Mouse (Mus musculus) neural tube, embryonic 15.5 days (tissue): ENCODE measurements around the gene Snx1. TPM values are rescaled to one million over a fixed set of nuclear protein-coding genes. Genes with fewer than 3 reads are reported as not detected.

Experiments used
- ATAC-seq: fragments of 200-750 bp; cut with Nextera tagmentation; 2 replicates; pipeline ENCODE4 v1.8.0; 2017; ENCODE audit warnings: mild to moderate bottlenecking, moderate TSS enrichment, moderate library complexity; ENCODE audit not compliant: low FRiP score
- H3K27ac ChIP-seq: fragments of 300-500 bp; sonication (generic); replicated peaks from 2 replicates; pipeline ENCODE4 v1.5.1; 2015; ENCODE audit warnings: mild to moderate bottlenecking, inconsistent platforms
- H3K27me3 ChIP-seq: fragments of 300-500 bp; sonication (generic); replicated peaks from 2 replicates; pipeline ENCODE4 v1.6.1; 2015; ENCODE audit warnings: inconsistent platforms
- H3K36me3 ChIP-seq: fragments of 300-500 bp; sonication (generic); 2 replicates; pipeline ENCODE4 v1.6.1; 2015; ENCODE audit warnings: inconsistent platforms
- H3K4me1 ChIP-seq: fragments of 300-500 bp; sonication (generic); 2 replicates; pipeline ENCODE4 v1.6.1; 2015; ENCODE audit warnings: inconsistent platforms
- H3K4me2 ChIP-seq: fragments of 300-500 bp; sonication (generic); 2 replicates; pipeline ENCODE4 v1.6.1; 2015; ENCODE audit warnings: inconsistent platforms, mild to moderate bottlenecking, moderate library complexity
- H3K4me3 ChIP-seq: fragments of 300-500 bp; sonication (generic); replicated peaks from 2 replicates; pipeline ENCODE4 v1.5.1; 2015; ENCODE audit warnings: mild to moderate bottlenecking, inconsistent platforms
- H3K9ac ChIP-seq: fragments of 300-500 bp; sonication (generic); replicated peaks from 2 replicates; pipeline ENCODE4 v1.6.1; 2015; ENCODE audit warnings: mild to moderate bottlenecking, inconsistent platforms
- H3K9me3 ChIP-seq: fragments of 300-500 bp; sonication (generic); replicated peaks from 2 replicates; pipeline ENCODE4 v1.6.1; 2016; ENCODE audit warnings: inconsistent platforms
- WGBS: fragments of 180-500 bp; shearing (Covaris S2); methylation state at CpG from one replicate; pipeline ENCODE4 v1.1.7; 2015; ENCODE audit warnings: mixed read lengths; 5-methylcytosine and 5-hydroxymethylcytosine counted together
- polyA plus RNA-seq: library from polyadenylated mRNA; unstranded; fragments of >200 nt; fragmentation: Nextera tagmentation; extraction: Ambion mirVana; gene quantifications from 2 replicates; pipeline ENCODE4 v1.2.1, GENCODE M21; 2015

Snx1 gene
- polyA plus RNA-seq = 70.4 and 80.0 TPM in 2 replicates

DNA sequence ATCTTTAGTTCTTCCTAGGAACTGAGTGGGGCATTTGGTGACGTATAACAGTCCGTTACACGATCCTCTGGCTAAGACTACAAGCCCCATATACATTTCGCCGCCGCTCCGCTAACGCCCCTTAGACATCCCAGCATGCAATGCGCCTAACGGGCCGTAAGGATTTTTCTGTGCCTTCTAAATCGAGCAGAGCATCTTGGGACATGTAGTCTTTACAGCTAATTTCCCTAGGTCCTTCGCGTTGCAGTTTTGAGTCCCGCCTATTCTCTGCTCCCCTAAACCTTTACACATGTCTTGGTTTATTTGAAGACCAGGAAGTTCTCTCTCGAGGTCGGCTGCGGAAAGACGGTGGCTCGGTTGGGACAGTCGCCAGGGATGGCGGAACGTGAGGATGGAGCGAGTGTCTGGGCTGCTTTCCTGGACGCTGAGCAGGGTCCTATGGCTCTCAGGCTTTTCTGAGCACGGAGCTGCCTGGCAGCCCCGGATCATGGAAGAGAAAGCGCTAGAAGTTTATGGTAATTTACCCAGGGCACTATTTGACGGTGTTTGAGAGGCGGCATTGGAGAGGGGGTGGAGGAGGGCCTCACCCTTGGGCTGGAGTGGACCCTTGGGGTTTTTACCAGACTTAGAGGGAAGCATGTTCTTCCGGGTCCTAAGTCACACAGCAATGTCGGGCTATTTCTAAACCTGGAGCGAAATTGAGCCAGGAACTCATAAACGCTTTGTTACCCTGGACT, at the start of gene Snx1, which contains the start of gene Ciao2a:
Gene Snx1, minus strand, starts transcription at position 132 of the 737 bp plus-strand sequence.
Gene Ciao2a, plus strand, starts transcription at position 156 of the 737 bp plus-strand sequence.
- ATAC-seq = peak; percentile 74
- Histone ChIP-seq H3K9ac (peak within 1 kb of the TSS; percentile 69), H3K27me3 (no peaks in the 10 kb centered on the region), H3K4me1 (peaks cover 43% of the 10 kb centered on the region), H3K9me3 (no peaks in the 10 kb centered on the region), H3K4me2 (peak within 1 kb of the TSS; percentile 84), H3K27ac (peak within 1 kb of the TSS; percentile 83), H3K4me3 (peak within 1 kb of the TSS; percentile 67), H3K36me3 (no peaks in the 10 kb centered on the region)
- 1% methylated on average over 34 of the region's 34 CpGs for WGBS

DNA sequence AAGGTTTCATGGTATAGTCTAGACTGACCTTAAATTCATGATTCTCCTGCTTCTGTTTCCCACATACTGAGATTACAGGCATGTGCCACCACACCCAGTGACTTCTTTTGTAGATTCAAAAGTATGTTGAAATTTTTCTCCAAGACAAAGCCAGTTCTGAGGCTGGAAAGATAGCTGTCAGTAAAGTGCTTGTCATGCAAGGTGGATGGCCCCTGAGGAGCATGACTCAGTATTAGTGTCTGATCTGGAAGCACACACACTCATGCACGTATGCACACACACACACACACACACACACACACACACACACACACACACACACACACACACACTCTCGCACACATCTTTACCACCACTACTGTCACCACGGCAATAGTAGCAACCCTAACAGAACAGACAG, 48.6 kb upstream of the Snx1 start:
- peaks cover 8% of the 10 kb centered on the region; the same call in 1 of the 2 replicates for H3K4me1 ChIP-seq
- no peak overlapping the region for H3K27ac ChIP-seq
- 83% methylated on average over 3 of the region's 3 CpGs for WGBS
- ATAC-seq = no peak
- no peaks in the 10 kb centered on the region for H3K27me3 ChIP-seq
- H3K9me3 ChIP-seq = no peaks in the 10 kb centered on the region
- H3K4me3 ChIP-seq = no peak overlapping the region
- no peaks in the 10 kb centered on the region for H3K36me3 ChIP-seq
- H3K4me2 ChIP-seq = no peak overlapping the region
- H3K9ac ChIP-seq = no peak overlapping the region

DNA sequence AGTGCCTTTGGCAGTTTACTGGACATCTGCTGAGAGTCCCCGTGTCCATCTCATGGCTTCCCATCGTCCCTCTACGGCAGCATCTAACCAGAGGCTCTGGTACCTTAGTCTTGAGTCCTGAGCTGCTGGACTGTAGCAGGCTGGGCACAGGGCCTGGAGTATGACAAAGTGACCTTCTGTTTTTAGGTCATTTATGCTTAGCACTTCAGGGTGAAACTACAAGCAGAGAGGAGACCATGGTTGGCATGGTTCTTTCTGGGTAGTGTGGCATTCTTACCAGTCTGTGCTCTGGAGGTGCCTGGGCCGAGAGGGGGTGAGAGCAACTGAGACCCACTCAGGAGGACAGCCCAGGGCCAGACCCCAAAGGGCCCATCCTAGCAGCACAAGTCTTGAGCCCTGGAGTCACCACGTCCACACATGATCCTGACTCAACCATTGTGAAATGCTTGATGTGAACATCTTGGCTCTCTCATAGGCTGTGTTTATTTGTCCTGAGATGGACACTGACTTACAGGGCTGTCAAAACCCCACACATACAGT, 47.0 kb upstream of the Snx1 start:
- no peak overlapping the region for H3K9ac ChIP-seq
- no peak for ATAC-seq
- no peak overlapping the region for H3K27ac ChIP-seq
- H3K36me3 ChIP-seq = no peaks in the 10 kb centered on the region
- H3K4me2 ChIP-seq = no peak overlapping the region
- WGBS = 97% methylated on average over 5 of the region's 5 CpGs
- no peaks in the 10 kb centered on the region for H3K27me3 ChIP-seq
- H3K4me3 ChIP-seq = no peak overlapping the region
- H3K4me1 ChIP-seq = peaks cover 8% of the 10 kb centered on the region; the same call in 1 of the 2 replicates
- no peaks in the 10 kb centered on the region for H3K9me3 ChIP-seq

DNA sequence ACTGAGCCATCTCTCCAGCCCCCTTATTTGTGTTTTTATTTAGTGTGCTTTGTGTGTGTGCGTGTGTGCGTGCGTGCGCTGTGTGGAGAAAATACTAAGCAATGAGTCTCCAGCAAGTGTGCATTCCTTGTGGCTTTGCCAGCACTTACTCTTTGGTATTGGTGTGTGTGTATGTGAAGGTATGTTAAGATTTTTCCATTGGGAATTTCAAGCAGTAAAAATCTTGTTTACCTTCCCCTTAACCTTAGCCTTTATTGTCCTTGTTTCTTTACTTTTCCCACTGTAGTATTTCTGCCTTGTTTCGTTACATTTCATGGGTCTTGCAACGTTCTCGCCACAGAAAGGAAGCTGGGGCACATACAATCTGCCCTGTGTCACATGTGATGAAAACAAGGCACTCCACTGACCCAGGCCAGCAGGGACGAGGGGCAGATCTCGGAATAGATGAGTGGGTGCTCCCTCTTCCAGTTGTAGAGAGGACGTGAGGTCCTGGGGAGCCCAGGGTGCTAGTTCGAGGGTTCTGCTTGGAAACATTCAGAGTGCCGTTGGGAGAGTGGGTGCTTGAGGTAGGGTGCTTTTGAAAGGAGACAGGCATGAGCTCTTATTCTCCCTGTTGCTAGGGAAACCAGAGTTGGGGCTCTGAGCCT, 45.0 kb upstream of the Snx1 start:
- no peaks in the 10 kb centered on the region for H3K36me3 ChIP-seq
- 36% methylated on average over 12 of the region's 12 CpGs for WGBS
- no peaks in the 10 kb centered on the region for H3K27me3 ChIP-seq
- H3K27ac ChIP-seq = no peak overlapping the region
- H3K9ac ChIP-seq = no peak overlapping the region
- no peak overlapping the region for H3K4me3 ChIP-seq
- H3K4me1 ChIP-seq = peaks cover 8% of the 10 kb centered on the region; the same call in 1 of the 2 replicates
- ATAC-seq = no peak
- no peaks in the 10 kb centered on the region for H3K9me3 ChIP-seq
- H3K4me2 ChIP-seq = no peak overlapping the region

DNA sequence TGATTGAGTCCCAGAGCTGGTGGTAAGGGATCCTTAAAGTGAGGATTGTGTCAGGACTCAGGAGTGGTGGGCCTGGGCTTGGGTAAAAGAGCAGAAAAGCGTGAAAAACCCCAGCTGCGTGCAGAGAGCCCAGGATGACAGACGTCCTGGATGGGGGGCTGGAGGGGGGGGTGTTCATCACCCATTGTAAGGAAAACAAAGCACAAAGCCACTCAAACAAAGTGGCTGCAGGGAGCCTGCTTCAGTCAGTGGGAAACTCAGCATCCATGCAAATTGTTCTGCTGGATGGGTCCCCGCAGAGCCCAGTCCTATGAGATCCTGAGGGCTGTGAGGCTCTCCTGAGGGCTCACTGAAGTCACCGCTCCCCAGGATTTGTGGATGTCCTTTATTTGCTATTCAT, 44.1 kb upstream of the Snx1 start:
- H3K27ac ChIP-seq = no peak overlapping the region
- H3K4me2 ChIP-seq = no peak overlapping the region
- no peak for ATAC-seq
- peaks cover 8% of the 10 kb centered on the region; the same call in 1 of the 2 replicates for H3K4me1 ChIP-seq
- no peak overlapping the region for H3K4me3 ChIP-seq
- H3K9ac ChIP-seq = no peak overlapping the region
- H3K27me3 ChIP-seq = no peaks in the 10 kb centered on the region
- WGBS = 3% methylated on average over 5 of the region's 5 CpGs
- no peaks in the 10 kb centered on the region for H3K9me3 ChIP-seq
- H3K36me3 ChIP-seq = no peaks in the 10 kb centered on the region

DNA sequence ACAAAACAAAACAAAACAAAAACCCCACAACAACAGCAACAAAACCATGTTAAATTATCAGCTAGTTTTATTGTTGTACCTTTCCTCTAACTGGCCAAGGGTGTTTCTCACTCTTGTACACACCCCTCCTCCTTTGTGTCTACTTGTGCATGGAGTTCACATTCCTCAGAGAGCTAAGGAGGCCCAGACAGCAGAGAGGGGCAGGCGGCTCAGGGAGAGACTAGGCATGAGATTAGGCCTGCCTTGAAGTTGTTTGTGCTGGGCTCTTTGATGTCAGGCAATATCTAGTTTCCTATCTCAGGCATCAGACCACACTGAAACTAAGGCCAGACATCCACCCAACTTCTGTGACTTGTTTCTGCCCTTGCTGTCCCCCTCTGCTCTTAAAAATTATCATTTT, 41.8 kb upstream of the Snx1 start:
- Histone ChIP-seq H3K9me3 (no peaks in the 10 kb centered on the region), H3K4me3 (no peak overlapping the region), H3K4me2 (no peak overlapping the region), H3K27me3 (no peaks in the 10 kb centered on the region), H3K4me1 (peaks cover 8% of the 10 kb centered on the region; the same call in 1 of the 2 replicates), H3K27ac (no peak overlapping the region), H3K9ac (no peak overlapping the region), H3K36me3 (no peaks in the 10 kb centered on the region)
- no peak for ATAC-seq
- 22% methylated on average over 1 of the region's 1 CpGs for WGBS

DNA sequence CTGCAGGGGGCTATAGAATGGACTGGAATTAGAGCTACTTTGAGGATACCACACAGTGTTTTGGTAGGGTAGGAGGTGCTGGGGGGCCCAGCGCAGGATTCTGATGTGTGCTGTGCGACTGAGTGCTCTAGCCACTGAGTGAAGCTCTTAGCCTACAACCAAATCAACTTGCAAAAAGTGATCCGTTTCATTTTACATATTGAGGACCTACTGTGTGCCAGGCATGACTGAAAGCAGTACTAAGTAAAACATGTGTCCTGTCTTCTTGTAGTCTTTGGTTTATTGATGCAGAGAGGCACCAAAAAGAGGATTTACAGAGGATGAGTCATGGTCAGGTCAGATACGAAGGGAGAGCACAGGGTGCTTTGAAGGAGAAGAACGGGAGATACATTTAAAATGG, 40.8 kb upstream of the Snx1 start:
- no peak for ATAC-seq
- Histone ChIP-seq H3K4me1 (peaks cover 8% of the 10 kb centered on the region; the same call in 1 of the 2 replicates), H3K27ac (no peak overlapping the region), H3K9me3 (no peaks in the 10 kb centered on the region), H3K9ac (no peak overlapping the region), H3K36me3 (no peaks in the 10 kb centered on the region), H3K4me2 (no peak overlapping the region), H3K4me3 (no peak overlapping the region), H3K27me3 (no peaks in the 10 kb centered on the region)
- WGBS = 89% methylated on average over 5 of the region's 5 CpGs

DNA sequence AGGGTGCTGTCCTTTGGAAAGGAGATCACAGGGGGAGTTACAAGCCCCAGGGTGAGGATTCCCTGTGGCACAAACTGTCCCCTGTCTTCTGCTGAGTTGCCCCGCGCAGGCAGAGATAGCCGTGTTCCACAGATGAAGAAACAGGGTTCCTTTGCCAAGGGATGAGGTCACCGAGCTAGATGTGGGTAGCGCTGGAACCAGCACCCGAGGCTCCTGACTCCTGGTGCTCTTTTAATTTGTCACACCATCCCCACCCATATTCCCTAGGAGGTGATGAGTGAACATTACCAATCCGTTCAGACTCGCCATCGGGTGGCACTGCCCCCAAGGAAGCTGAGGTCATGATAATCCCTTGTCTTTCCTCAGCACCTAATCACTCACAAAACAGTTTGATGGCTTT, 36.6 kb upstream of the Snx1 start:
- Histone ChIP-seq H3K4me2 (no peak overlapping the region), H3K27me3 (peaks cover 15% of the 10 kb centered on the region), H3K4me3 (no peak overlapping the region), H3K9ac (no peak overlapping the region), H3K9me3 (no peaks in the 10 kb centered on the region), H3K27ac (no peak overlapping the region), H3K36me3 (no peaks in the 10 kb centered on the region), H3K4me1 (peaks cover 4% of the 10 kb centered on the region)
- no peak for ATAC-seq
- WGBS = 86% methylated on average over 9 of the region's 9 CpGs

DNA sequence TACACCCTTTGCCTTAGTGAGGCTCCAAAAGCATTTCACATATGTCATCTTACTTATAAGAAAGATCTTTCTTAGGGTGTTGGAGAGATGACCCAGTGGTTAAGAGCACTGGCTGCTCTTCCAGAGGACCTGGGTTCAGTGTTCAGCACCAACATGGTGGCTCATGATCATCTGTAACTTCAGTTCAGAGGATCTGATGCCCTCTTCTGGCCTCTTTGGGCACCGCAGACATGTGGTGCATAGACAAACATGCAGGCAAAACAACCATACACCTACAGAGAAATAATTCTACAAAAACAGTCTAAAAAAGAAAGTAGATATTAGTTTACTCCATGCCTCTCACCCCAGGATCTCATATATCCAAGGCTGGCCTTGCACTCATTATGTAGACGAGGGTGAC, 33.8 kb upstream of the Snx1 start:
- 90% methylated on average over 2 of the region's 2 CpGs for WGBS
- Histone ChIP-seq H3K9me3 (no peaks in the 10 kb centered on the region), H3K9ac (no peak overlapping the region), H3K27ac (no peak overlapping the region), H3K4me2 (no peak overlapping the region), H3K4me1 (peaks cover 9% of the 10 kb centered on the region), H3K4me3 (no peak overlapping the region), H3K27me3 (peaks cover 24% of the 10 kb centered on the region), H3K36me3 (no peaks in the 10 kb centered on the region)
- no peak for ATAC-seq

DNA sequence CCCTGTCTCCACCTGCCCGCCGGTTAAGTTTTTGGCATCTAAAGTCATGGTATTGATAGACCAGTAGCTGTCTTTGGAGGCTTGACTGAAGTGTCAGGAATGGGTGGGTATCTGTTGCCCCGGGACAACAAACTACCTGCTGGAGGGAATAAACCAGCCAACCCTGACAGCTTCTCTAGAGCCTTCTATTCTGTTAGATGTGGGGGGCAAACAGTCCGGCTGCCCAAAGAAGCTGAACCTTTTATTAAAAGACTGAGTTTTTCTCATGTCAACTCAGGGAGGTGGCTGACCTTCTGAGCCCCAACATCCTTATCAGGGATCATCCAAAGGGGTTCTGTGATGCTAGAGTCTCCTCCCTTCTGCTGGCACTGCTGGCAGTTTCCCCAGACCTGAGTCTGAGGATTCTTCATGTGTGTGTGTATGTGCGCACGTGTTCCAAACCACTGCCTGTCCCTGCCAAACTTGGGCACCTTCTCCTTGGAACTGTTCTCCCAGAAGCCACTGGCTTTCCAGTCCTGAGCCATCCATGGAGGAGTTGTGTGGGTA, 32.6 kb upstream of the Snx1 start:
- ATAC-seq = no peak
- Histone ChIP-seq H3K4me3 (no peak overlapping the region), H3K36me3 (no peaks in the 10 kb centered on the region), H3K9me3 (no peaks in the 10 kb centered on the region), H3K9ac (no peak overlapping the region), H3K4me2 (no peak overlapping the region), H3K4me1 (peaks cover 9% of the 10 kb centered on the region), H3K27me3 (peaks cover 24% of the 10 kb centered on the region), H3K27ac (no peak overlapping the region)
- WGBS = 94% methylated on average over 6 of the region's 6 CpGs

DNA sequence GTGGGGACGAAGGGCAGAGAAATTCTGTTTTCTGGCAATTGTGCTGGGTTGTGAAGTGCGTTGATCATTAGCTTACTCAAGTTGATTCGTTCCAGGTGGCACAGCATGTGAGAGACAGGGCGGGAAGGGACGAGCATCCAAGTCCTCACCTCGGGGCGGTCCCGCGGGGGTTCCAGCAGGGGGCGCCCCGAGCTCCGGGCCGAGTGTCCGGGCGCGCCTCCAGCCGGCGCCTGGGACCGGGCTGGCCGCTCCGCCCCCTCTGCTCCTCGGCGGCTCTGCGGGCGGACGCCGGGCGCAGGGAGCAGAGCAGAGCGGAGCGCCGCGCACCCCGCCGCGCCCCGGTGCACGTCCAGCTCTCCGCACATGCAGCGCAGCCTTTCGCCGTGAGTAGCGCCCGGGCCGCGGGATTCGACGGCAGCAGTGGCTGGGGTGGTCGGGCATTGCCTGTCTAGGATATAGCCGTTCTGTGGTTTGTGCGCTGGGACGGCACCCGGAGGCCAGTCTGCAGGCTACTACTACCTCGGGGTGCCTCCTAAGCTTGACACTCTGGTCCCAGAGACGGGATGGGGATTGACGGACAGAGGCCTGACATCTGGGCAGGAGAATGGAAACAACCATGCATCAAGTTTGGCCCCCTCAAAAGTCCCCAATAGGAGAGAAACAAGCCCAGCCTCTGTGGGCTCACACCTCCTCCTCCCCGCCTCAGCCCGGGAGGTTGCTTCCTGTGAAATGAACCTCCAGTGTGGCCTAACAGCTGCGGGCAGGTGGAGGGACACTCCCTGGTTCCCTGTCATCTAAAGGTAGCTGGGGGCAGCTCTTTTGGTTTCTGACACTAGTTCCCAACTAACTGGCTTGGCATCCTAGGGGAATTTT, 31.8 kb upstream of the Snx1 start, which contains the start of gene Dapk2:
Gene Dapk2, plus strand, starts transcription at position 266 of the 873 bp plus-strand sequence.
- Histone ChIP-seq H3K9me3 (no peaks in the 10 kb centered on the region), H3K27me3 (peaks cover 24% of the 10 kb centered on the region), H3K36me3 (no peaks in the 10 kb centered on the region), H3K4me2 (peak within 1 kb of the TSS; percentile 53), H3K27ac (no peak within 1 kb of the TSS), H3K4me3 (peak within 1 kb of the TSS; percentile 34), H3K9ac (no peak within 1 kb of the TSS), H3K4me1 (peaks cover 9% of the 10 kb centered on the region)
- peak; percentile 31; the same call in 1 of the 2 replicates for ATAC-seq
- WGBS = 4% methylated on average over 53 of the region's 58 CpGs
